Mouse (Mus musculus): ENCODE measurements around the gene Dip2c.

The Dip2c gene

DNA sequence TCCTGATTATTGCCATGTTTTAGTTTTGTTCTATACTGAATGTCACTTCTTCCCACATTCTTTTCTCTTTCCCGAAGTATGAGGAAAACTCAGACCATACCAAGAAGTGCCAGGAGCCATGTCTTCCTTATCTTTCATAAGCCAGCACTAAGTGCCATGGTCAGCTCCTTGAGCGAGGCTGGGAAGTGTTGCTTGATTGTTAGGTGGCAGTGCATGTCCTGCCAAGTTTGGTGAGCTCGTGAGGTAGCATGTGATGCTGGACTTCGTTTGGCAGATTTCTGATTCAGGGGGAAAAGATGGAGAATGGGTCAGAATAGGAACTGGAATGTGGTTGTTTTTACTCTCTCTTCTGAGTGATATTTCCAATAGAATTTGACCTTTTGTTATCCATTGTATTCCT is 150.5 kb downstream of the Dip2c start:
- no peak for DNase-seq

DNA sequence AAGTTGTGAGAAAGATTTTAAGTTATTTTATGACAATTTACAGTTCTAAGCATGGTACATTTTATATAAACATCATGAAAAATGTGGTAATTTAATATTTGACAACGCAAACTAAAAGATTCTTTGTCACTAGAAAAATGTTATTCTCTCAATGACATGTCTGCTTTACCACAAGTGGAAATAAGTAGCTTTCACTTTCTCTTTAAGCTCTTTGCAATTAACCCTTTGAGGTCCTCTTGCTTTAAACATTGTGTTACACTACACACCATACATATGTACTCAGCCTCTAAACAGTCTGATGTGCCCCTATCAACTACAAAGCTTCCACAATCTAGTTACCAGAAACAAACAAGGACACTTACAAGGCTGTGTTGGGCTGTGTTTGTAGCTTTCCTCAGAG is 153.6 kb downstream of the Dip2c start:
- DNase-seq: no peak

- no peak for DNase-seq
These were observed 154.4 kb downstream of the Dip2c start for GRCm38 (mm10) chr13:9430724-9431123.

GRCm38 (mm10) chr13:9431441-9431840 is 155.1 kb downstream of the Dip2c start:
- DNase-seq: no peak

- no peak for DNase-seq
These were observed 166.7 kb downstream of the Dip2c start for GRCm38 (mm10) chr13:9443066-9443465.

DNA sequence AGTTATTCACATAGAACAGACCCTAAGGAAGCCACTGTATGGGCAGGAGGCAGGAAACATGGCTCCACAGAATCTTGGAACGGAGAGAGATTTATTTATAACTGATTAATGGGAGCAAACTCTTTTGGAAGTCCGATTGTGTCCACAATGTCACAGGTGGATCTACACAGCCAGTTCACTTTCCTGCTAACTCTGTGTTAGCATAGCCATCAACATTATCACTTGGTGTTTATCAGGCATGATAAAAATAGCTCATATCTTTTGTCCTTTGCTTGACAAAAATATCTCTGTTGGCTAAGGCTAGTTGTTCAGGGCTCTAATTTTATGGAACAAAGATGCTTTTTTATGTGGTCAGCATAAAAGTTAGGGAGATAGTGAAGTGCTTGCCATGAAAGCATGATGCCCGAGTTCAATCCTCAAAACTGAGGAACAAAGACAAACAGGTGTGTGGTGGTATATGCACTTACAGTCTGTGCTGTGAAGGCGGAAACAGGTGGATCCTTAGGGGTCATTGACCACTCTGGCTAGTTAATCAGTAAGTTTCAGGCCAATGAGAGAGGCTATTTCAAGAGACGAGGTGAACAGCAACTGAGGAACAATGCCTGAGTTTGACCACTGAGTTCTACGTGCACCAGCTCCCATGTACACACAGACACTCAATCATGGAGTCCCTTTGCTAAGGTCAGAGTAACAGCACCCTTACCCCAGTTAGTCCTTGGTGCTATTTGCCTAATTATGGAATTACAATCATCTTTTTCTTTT is 169.4 kb downstream of the Dip2c start:
- DNase-seq: no peak

GRCm38 (mm10) chr13:9446448-9447115 is 170.3 kb downstream of the Dip2c start:
- no peak for DNase-seq

- no peak for DNase-seq
These were observed 173.9 kb downstream of the Dip2c start for GRCm38 (mm10) chr13:9450276-9450675.

GRCm38 (mm10) chr13:9451952-9452351 is 175.6 kb downstream of the Dip2c start:
- no peak for DNase-seq

DNA sequence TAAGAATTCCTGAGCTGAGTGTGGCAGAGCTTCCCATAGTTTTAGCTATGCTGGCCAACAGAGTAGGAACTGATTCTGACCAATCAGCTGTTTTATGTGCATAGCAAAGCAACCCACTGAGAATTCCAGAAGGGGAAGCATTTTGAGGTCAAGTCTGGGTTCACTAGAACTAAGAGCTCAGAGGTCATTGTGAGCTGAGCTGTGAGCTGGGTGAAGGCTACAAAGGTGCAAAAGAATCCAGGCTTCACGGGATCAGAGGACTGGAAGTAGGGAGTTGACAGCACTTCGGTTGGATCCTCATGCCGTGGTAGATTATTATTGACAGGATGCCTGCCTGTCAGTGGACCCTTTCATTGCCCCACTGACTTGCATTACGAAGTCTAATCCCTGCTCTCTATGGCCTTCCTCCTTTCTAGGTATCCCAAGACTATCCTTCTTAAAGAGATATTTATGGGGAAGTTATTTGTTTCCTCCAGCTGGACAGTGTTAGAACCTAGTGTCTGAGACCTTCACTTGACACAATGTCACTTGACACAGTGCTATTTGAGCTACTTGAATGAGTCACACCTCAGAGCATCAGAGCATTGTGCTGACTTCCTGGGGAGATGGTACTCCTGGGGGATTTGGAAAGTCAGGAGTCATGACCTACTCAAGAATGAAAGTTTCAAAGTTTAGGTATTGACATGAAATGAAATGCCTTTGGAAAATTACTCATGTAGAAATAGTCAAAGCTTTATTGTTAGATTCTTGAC is 178.3 kb downstream of the Dip2c start:
- DNase-seq: no peak

GRCm38 (mm10) chr13:9455979-9456378 is 179.7 kb downstream of the Dip2c start:
- DNase-seq: no peak

DNA sequence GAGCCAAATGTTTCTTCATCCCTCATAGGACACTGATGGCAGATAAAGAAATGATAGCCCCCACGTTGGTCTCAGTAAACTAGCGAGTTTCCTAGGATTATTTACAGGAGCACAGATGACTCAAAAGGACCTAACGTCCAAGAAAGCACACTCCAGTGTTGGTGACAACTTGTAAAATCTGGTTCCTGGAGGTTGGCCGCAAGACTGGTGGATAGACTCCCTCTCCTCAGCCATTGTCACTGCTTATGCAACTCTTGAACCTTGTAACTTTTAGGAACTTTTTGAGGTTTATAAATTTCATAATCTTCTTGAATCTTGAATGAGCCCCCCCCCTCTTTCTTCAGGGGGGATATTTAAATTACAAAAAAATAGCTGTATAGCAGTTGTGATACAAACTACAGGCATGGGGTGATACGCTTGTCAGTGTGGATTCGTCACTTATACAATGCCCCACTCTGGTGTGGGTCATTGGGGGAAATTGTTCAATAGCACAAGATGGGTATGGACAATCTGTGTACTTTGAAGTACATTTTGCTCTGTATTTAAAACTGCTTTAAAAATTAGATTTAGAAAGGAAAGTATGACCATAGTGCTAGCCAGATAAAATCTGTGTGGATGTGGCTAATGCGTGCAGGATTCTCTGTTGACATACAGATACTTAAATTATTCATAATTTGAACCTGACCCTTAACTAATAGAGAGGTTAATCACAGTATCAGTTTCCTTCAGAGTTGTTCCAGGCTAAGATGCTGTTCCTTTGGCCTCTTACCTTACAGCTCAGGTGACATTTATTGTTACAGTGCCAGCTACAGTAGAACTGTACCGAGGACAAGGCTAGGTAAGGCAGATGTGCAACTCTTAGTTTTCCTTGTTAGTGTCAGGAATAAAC is 181.3 kb downstream of the Dip2c start:
- DNase-seq: no peak

DNA sequence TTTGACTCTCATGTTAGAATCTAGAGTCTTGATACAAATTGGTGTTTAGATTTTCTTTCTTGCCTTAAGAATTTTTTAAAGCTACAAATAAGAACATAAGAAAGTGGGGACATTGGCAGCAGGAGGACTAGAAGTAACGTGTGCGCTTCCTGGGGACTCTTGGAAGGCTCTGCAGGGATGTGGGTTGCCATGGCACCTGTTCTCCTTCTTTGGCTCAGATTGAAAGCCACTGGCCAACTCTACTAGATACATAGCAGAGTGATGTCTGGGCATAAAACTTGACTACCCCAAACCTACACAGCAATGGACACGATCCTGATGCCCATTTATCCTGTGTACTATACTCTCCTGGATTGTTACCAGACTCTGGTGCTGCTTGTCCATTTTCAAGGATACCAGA is 188.1 kb downstream of the Dip2c start:
- DNase-seq: no peak

GRCm38 (mm10) chr13:9467216-9467615 is 190.9 kb downstream of the Dip2c start:
- DNase-seq: peak; percentile 36

DNA sequence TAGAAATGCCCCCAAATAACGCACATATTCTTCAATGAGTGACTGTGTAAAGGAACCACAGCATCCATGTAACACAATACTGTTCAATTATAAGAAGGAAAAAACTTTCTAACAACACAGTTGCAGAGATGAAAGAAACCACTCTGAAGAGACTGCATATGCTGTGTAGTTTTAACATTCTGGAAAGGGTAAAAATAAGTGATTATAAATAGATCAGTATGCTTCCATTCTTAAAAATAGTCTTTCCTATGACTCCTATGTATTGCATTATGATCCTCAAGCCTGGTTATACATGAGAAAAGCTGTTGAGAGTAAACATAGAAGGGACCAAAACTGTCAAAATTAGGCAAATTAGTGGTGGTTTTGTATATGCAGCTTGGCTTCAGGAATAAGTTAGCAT is 197.1 kb downstream of the Dip2c start:
- no peak for DNase-seq

GRCm38 (mm10) chr13:9481722-9482121 is 205.4 kb downstream of the Dip2c start:
- DNase-seq: no peak

- no peak for DNase-seq
These were observed 213.4 kb downstream of the Dip2c start for GRCm38 (mm10) chr13:9489696-9490095.

GRCm38 (mm10) chr13:9494726-9495125 is 218.4 kb downstream of the Dip2c start:
- peak; percentile 11 for DNase-seq

DNA sequence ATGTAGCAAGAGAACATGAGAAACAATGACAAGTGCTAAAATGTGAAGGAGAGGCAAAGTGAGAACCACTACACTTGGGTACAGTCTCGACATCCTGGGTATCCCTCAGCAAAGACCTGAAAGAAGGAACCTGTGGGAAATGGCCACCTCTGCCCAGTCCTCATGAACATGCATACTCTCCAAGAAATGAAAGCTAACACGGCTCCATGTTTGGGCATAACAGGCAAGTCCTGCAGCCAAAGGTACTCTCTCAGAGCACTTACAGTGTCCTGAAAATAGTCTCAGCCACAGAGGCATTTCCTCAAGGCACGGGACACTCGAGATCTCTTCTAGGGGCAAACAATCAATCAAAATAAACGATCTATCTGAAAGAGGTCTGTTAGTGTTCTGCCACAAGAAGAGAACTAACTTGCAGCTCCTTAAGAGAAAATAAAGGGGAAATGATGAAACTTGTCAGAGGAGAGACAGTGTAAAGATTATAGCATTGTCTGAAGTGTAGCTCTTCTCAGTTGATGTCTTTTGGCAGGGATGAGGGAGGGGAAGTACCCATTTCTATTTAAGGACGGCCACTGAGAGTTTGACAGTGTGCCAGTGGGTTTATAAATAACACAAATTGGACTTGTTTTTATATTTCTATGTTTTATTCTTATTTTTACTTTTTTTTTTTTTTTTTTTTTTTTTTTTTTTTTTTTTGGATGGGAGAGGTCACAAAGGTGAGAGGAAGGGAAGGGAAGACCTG is 228.0 kb downstream of the Dip2c start:
- no peak for DNase-seq

- no peak for DNase-seq
These were observed 262.2 kb downstream of the Dip2c start for GRCm38 (mm10) chr13:9538556-9538955.

- no peak for DNase-seq
These were observed 271.5 kb downstream of the Dip2c start for GRCm38 (mm10) chr13:9547698-9548344.

- no peak for DNase-seq
These were observed 285.8 kb downstream of the Dip2c start for GRCm38 (mm10) chr13:9562099-9562498.

Measured in right cerebral cortex, postnatal 14 days (tissue).